Mouse (Mus musculus) CH12.LX (cell line): ENCODE measurements around the gene Plekha8. TPM values are rescaled to one million over a fixed set of nuclear protein-coding genes. Genes with fewer than 3 reads are reported as not detected.

Experiments
- DNase-seq: peaks from one replicate; pipeline ENCODE4 v3.0.0-alpha.2; 2013; ENCODE audit errors: extremely low read depth
- H3K27ac ChIP-seq: 2 replicates; pipeline ENCODE4 v1.5.1; 2012; ENCODE audit warnings: low read depth, mild to moderate bottlenecking, control low read depth, moderate library complexity; ENCODE audit not compliant: insufficient read depth
- H3K27me3 ChIP-seq: replicated peaks from 2 replicates; pipeline ENCODE3; 2012; ENCODE audit warnings: inconsistent platforms
- H3K36me3 ChIP-seq, 2 experiments: replicated peaks in 1 of 2; 2 replicates each; pipeline versions ENCODE3 to v1.6.1; 2012; ENCODE audit warnings: inconsistent platforms in 1 of 2, low read length in 1 of 2, mild to moderate bottlenecking in 1 of 2, mixed read lengths in 1 of 2, moderate library complexity in 1 of 2; ENCODE audit not compliant: control insufficient read depth in 1 of 2, insufficient read depth in 1 of 2
- H3K4me1 ChIP-seq, 2 experiments: 2 replicates each; pipeline ENCODE4 v1.6.1; 2012; ENCODE audit warnings: inconsistent platforms in 1 of 2, moderate library complexity in 1 of 2; ENCODE audit not compliant: insufficient read depth in 2 of 2, control insufficient read depth in 1 of 2
- H3K4me2 ChIP-seq: 2 replicates; pipeline ENCODE4 v1.6.1; 2012; ENCODE audit warnings: low read depth, mild to moderate bottlenecking, control low read depth; ENCODE audit not compliant: poor library complexity, insufficient read depth, severe bottlenecking
- H3K4me3 ChIP-seq, 3 experiments: fragments of 150-350 bp in 1 of 3; sonication (generic) in 1 of 3; replicated peaks in 1 of 3; 2 replicates each; pipeline versions ENCODE3 to v1.5.1; 2011 to 2012; ENCODE audit warnings: low read depth in 2 of 3, low read length in 2 of 3, mild to moderate bottlenecking in 2 of 3, moderate library complexity in 2 of 3, control low read depth in 1 of 3, improper control_type of control experiment in 1 of 3, inconsistent platforms in 1 of 3, mixed read lengths in 1 of 3; ENCODE audit not compliant: poor library complexity in 1 of 3
- H3K79me2 ChIP-seq: replicated peaks from 2 replicates; pipeline ENCODE4 v1.6.1; 2012; ENCODE audit warnings: mild to moderate bottlenecking, moderate library complexity; ENCODE audit not compliant: control insufficient read depth, poor library complexity, insufficient read depth, severe bottlenecking; ENCODE audit errors: extremely low read depth
- H3K9ac ChIP-seq: 2 replicates; pipeline ENCODE4 v1.6.1; 2012; ENCODE audit warnings: low read depth, mild to moderate bottlenecking, control low read depth, moderate library complexity; ENCODE audit not compliant: insufficient read depth
- H3K9me3 ChIP-seq: replicated peaks from 2 replicates; pipeline ENCODE3; 2012; ENCODE audit warnings: low read length, inconsistent platforms, mixed read lengths
- CHD1 ChIP-seq: IDR thresholded peaks from 2 replicates; pipeline ENCODE4 v1.6.1; 2012; ENCODE audit warnings: low read depth, low read length, improper control_type of control experiment, inconsistent platforms
- E2F4 ChIP-seq: IDR thresholded peaks from 2 replicates; pipeline ENCODE4 v1.6.1; 2011; ENCODE audit warnings: low read depth, low read length, improper control_type of control experiment; ENCODE audit not compliant: insufficient replicate concordance
- ELF1 ChIP-seq: IDR thresholded peaks from 2 replicates; pipeline ENCODE4 v1.6.1; 2014; ENCODE audit warnings: low read depth, mild to moderate bottlenecking, inconsistent platforms, low read length, improper control_type of control experiment
- EP300 ChIP-seq: IDR thresholded peaks from 2 replicates; pipeline ENCODE4 v1.6.1; 2011; ENCODE audit warnings: low read length, improper control_type of control experiment
- ETS1 ChIP-seq: conservative IDR thresholded peaks from 2 replicates; pipeline ENCODE4 v1.6.1; 2012; ENCODE audit warnings: low read depth, mild to moderate bottlenecking, inconsistent platforms, low read length, improper control_type of control experiment, moderate library complexity
- HCFC1 ChIP-seq: IDR thresholded peaks from 2 replicates; pipeline ENCODE4 v1.6.1; 2012; ENCODE audit warnings: low read depth, mild to moderate bottlenecking, inconsistent platforms, low read length, improper control_type of control experiment
- JUND ChIP-seq: conservative IDR thresholded peaks from 2 replicates; pipeline ENCODE4 v1.6.1; 2011; ENCODE audit warnings: low read depth, low read length, improper control_type of control experiment
- MAFK ChIP-seq: IDR thresholded peaks from 2 replicates; pipeline ENCODE4 v1.6.1; 2011; ENCODE audit warnings: low read length, improper control_type of control experiment; ENCODE audit not compliant: insufficient replicate concordance
- MAZ ChIP-seq: IDR thresholded peaks from 2 replicates; pipeline ENCODE4 v1.6.1; 2012; ENCODE audit warnings: low read depth, mild to moderate bottlenecking, inconsistent platforms, low read length, improper control_type of control experiment, moderate library complexity
- MXI1 ChIP-seq: IDR thresholded peaks from 2 replicates; pipeline ENCODE4 v1.6.1; 2011; ENCODE audit warnings: mild to moderate bottlenecking, low read depth, low read length, improper control_type of control experiment
- NELFE ChIP-seq: IDR thresholded peaks from 2 replicates; pipeline ENCODE4 v1.6.1; 2011; ENCODE audit warnings: low read depth, low read length, improper control_type of control experiment
- NRF1 ChIP-seq: IDR thresholded peaks from 2 replicates; pipeline ENCODE4 v1.6.1; 2014; ENCODE audit warnings: low read depth, mild to moderate bottlenecking, inconsistent platforms, low read length, improper control_type of control experiment, moderate library complexity
- PAX5 ChIP-seq: IDR thresholded peaks from 2 replicates; pipeline ENCODE4 v1.6.1; 2012; ENCODE audit warnings: low read length, inconsistent platforms, mixed read lengths
- POLR2A ChIP-seq: IDR thresholded peaks from 2 replicates; pipeline ENCODE4 v1.6.1; 2011; ENCODE audit warnings: low read depth, mild to moderate bottlenecking, improper control_type of control experiment, low read length
- RAD21 ChIP-seq: IDR thresholded peaks from 2 replicates; pipeline ENCODE4 v1.6.1; 2011; ENCODE audit warnings: low read depth, mild to moderate bottlenecking, low read length, improper control_type of control experiment, moderate library complexity
- SIN3A ChIP-seq: IDR thresholded peaks from 2 replicates; pipeline ENCODE4 v1.6.1; 2012; ENCODE audit warnings: low read length, improper control_type of control experiment, inconsistent platforms
- TBP ChIP-seq: conservative IDR thresholded peaks from 2 replicates; pipeline ENCODE4 v1.6.1; 2011; ENCODE audit warnings: low read depth, low read length, improper control_type of control experiment
- UBTF ChIP-seq: IDR thresholded peaks from 2 replicates; pipeline ENCODE4 v1.6.1; 2012; ENCODE audit warnings: low read depth, mild to moderate bottlenecking, inconsistent platforms, low read length, improper control_type of control experiment, moderate library complexity
- ZMIZ1 ChIP-seq: IDR thresholded peaks from 2 replicates; pipeline ENCODE4 v1.6.1; 2012; ENCODE audit warnings: low read depth, mild to moderate bottlenecking, inconsistent platforms, low read length, improper control_type of control experiment
- ZNF384 ChIP-seq: IDR thresholded peaks from 2 replicates; pipeline ENCODE4 v1.6.1; 2012; ENCODE audit warnings: low read depth, low read length, improper control_type of control experiment, inconsistent platforms
- dilution Hi-C: fragments of 300-500 bp; cut with MboI; formaldehyde crosslinking; loops from 2 replicates; pipeline ENCODE4 v1.14.3; 2020; ENCODE audit warnings: low sequenced_read_pairs; ENCODE audit not compliant: extremely low pct_unique_long_range_greater_than_20kb, extremely low pct_ligation_motif_present
- in situ Hi-C: fragments of 300-500 bp; cut with MboI; formaldehyde crosslinking; loops from 3 replicates; pipeline ENCODE4 v1.14.3; 2019; ENCODE audit warnings: low sequenced_read_pairs, low pct_ligation_motif_present, low pct_unique_long_range_greater_than_20kb, mixed read lengths
- polyA plus RNA-seq: library from polyadenylated mRNA; unstranded; fragments of >175 nt; gene quantifications from 2 replicates; pipeline ENCODE4 v1.2.1, GENCODE M21; 2012; ENCODE audit warnings: low read depth; ENCODE audit not compliant: insufficient read length
- total RNA-seq, 2 experiments: library from RNA; depleted of rRNA; stranded (reverse); fragments of 300-350 nt in 1 of 2; fragments of >200 nt in 1 of 2; gene quantifications; 2 replicates each; pipeline ENCODE4 v1.2.3; 2012 to 2014

The Plekha8 gene
- total and polyA plus RNA-seq, 3 experiments, result 5.8 to 10.2 (median 9.8) TPM

DNA sequence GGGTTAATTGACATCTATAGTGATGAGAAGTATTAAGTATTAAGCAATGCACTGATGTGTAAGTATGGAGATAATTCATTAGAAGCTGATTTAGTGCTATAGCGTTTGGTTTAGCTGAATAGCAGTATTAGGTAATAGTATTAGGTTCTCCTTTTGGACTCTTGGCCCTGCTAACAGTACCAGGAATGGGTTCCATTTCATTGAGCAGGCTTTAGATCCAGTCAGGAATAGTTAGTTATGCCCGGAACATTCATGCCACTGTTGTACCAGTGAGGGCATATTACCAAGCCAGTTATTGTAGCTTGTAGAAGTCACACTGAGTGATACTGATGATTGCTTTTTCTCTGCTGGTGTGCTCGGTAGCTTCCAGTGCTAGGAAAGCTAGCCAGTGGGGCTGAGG, 2.8 kb downstream of the Plekha8 start:
- Histone ChIP-seq H3K27ac (no peak overlapping the region), H3K36me3 (peaks cover 0 to under 1% of the 10 kb centered on the region in 2 experiments), H3K79me2 (no peaks in the 10 kb centered on the region), H3K9me3 (no peaks in the 10 kb centered on the region), H3K4me1 (peaks cover 0 to 22% of the 10 kb centered on the region in 2 experiments; a peak in 2 of 4 replicates), H3K4me3 (no peak overlapping the region), H3K4me2 (no peak overlapping the region), H3K9ac (no peak overlapping the region), H3K27me3 (no peaks in the 10 kb centered on the region)
- dilution Hi-C loops (no loop called here), in situ Hi-C loops (loop anchor here (10.0 to 25.0 kb wide), 3 partner anchors 207 to 415 kb away; no protein-coding TSS in a partner anchor)
- DNase-seq, result no peak
- TF ChIP-seq SIN3A, result no peak
- TF ChIP-seq CHD1, result no peak
- no peak for TF ChIP-seq HCFC1
- TF ChIP-seq ZMIZ1, result no peak
- no peak for TF ChIP-seq TBP
- no peak for TF ChIP-seq ZNF384
- no peak for TF ChIP-seq POLR2A
- no peak for TF ChIP-seq JUND
- TF ChIP-seq EP300, result no peak
- no peak for TF ChIP-seq ETS1
- no peak for TF ChIP-seq RAD21
- TF ChIP-seq MXI1, result no peak
- no peak for TF ChIP-seq MAFK
- TF ChIP-seq NELFE, result no peak
- no peak for TF ChIP-seq NRF1
- TF ChIP-seq MAZ, result no peak
- no peak for TF ChIP-seq UBTF
- no peak for TF ChIP-seq ELF1
- no peak for TF ChIP-seq E2F4

DNA sequence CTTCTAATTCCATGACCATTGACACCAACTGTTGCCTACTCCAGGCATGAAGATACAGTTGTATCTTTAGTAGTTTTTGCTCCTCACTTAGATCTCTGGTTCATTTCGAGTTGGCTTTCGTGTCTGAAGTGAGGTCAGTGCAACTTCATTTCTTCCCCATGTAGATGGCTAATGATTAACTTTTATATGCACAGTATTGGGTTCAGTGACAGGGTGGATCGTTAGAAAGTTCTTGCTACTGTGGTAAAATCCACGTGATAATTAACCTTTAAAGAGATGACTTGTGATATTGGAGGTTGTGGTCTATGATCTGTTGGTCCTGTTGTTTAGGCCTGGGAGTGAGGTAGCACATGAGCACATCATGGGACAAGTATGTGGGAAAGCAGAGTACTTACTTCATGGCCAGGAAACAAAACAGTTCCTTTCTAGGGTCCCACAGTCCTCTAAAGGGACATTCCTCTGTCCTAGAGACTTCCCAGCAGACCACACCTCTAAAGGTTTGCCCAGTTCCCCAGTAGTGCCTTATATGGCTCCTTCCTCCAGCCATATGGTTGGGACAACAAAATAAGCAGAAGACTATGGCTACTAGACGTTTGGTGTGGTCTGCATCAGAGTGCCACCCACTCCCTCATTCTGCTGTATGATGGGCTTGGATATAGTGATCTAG, 5.9 kb downstream of the Plekha8 start:
- H3K9me3 ChIP-seq, result peaks cover 4% of the 10 kb centered on the region
- dilution Hi-C loops (no loop called here), in situ Hi-C loops (no loop called here)
- peaks cover 0 to 10% of the 10 kb centered on the region in 2 experiments; a peak in 2 of 4 replicates for H3K4me1 ChIP-seq
- TF ChIP-seq SIN3A, result no peak
- TF ChIP-seq CHD1, result no peak
- TF ChIP-seq E2F4, result no peak
- TF ChIP-seq PAX5, result no peak
- H3K27me3 ChIP-seq, result no peaks in the 10 kb centered on the region
- no peaks in the 10 kb centered on the region for H3K79me2 ChIP-seq
- H3K4me3 ChIP-seq, result no peak overlapping the region
- no peak for DNase-seq
- no peak overlapping the region for H3K9ac ChIP-seq
- no peak overlapping the region for H3K27ac ChIP-seq
- no peak overlapping the region for H3K4me2 ChIP-seq
- H3K36me3 ChIP-seq, result peaks cover 0 to 6% of the 10 kb centered on the region in 2 experiments
